Mouse (Mus musculus): ENCODE results near the gene Acbd3.

- no peak for TF ChIP-seq GATA1 (IDR thresholded peaks at IDR 0.05; ENCODE audit: low read length)
- no peak for TF ChIP-seq TAL1 (IDR thresholded peaks at IDR 0.05; ENCODE audit: low read length)
Observed at GRCm38 (mm10) chr1:180768334-180769168, 42.7 kb downstream of the Acbd3 start.
